Mouse (Mus musculus): ENCODE results near the gene Hip1. TPM values are rescaled to one million over a fixed set of nuclear protein-coding genes. Genes with fewer than 3 reads are reported as not detected.
"Not testable (repeated sequence)": the region's sequence is repeated elsewhere in the genome, so short reads cannot be mapped to it uniquely, and the experiment has no call there.

Gene Hip1
- total RNA-seq, 2 experiments from 2014 or later, result 54.1 to 58.9 TPM

- intact Hi-C loops (cut with DNase I; ENCODE audit: low total_unique reads), result loop anchor here (10.0 kb wide), 1 partner anchor 381 kb away; no protein-coding TSS in a partner anchor
Observed at GRCm38 (mm10) chr5:135383771-135384170, 161.1 kb downstream of the Hip1 start.

GRCm38 (mm10) chr5:135382746-135383145 lies 162.2 kb downstream of the Hip1 start:
- intact Hi-C loops (cut with DNase I; ENCODE audit: low total_unique reads), result loop anchor here (10.0 kb wide), 1 partner anchor 382 kb away; no protein-coding TSS in a partner anchor
- DNase-seq, result no peak

More at GRCm38 (mm10) chr5:135383771-135384170, 161.1 kb downstream of the Hip1 start:
- DNase-seq, result no peak

- no peak for DNase-seq
- intact Hi-C loops (cut with DNase I; ENCODE audit: low total_unique reads), result loop anchor here (10.0 kb wide), 1 partner anchor 383 kb away; no protein-coding TSS in a partner anchor
Observed at GRCm38 (mm10) chr5:135381356-135381925, 163.5 kb downstream of the Hip1 start.

- intact Hi-C loops (cut with DNase I; ENCODE audit: low total_unique reads), result loop anchor here (10.0 kb wide), 1 partner anchor 384 kb away; no protein-coding TSS in a partner anchor
- DNase-seq, result no peak
Observed at GRCm38 (mm10) chr5:135380681-135381080, 164.2 kb downstream of the Hip1 start.

GRCm38 (mm10) chr5:135376341-135376740 lies 168.6 kb downstream of the Hip1 start:
- DNase-seq, result no peak
- intact Hi-C loops (cut with DNase I; ENCODE audit: low total_unique reads), result no loop called here

GRCm38 (mm10) chr5:135375167-135375566 lies 169.8 kb downstream of the Hip1 start:
- intact Hi-C loops (cut with DNase I; ENCODE audit: low total_unique reads), result no loop called here

GRCm38 (mm10) chr5:135373601-135374000 lies 171.3 kb downstream of the Hip1 start:
- intact Hi-C loops (cut with DNase I; ENCODE audit: low total_unique reads), result no loop called here
- no peak for DNase-seq

More at GRCm38 (mm10) chr5:135375167-135375566, 169.8 kb downstream of the Hip1 start:
- no peak for DNase-seq

GRCm38 (mm10) chr5:135371195-135371594 lies 173.7 kb downstream of the Hip1 start:
- intact Hi-C loops (cut with DNase I; ENCODE audit: low total_unique reads), result no loop called here
- no peak for DNase-seq

- peak; percentile 95 for DNase-seq
- intact Hi-C loops (cut with DNase I; ENCODE audit: low total_unique reads), result no loop called here
Observed at GRCm38 (mm10) chr5:135369787-135370654, 174.9 kb downstream of the Hip1 start, which contains the start of gene Nsun5. Gene Nsun5 (plus strand): TSS chr5:135369953.

GRCm38 (mm10) chr5:135369196-135369595 lies 175.7 kb downstream of the Hip1 start:
- DNase-seq; intact Hi-C loops (cut with DNase I; ENCODE audit: low total_unique reads): not testable (repeated sequence)

- intact Hi-C loops (cut with DNase I; ENCODE audit: low total_unique reads), result no loop called here
- DNase-seq, result no peak
Observed at GRCm38 (mm10) chr5:135368312-135368711, 176.6 kb downstream of the Hip1 start.

GRCm38 (mm10) chr5:135367841-135368240 lies 177.1 kb downstream of the Hip1 start:
- intact Hi-C loops (cut with DNase I; ENCODE audit: low total_unique reads), result no loop called here
- DNase-seq, result no peak

- no peak for DNase-seq
- intact Hi-C loops (cut with DNase I; ENCODE audit: low total_unique reads), result no loop called here
Observed at GRCm38 (mm10) chr5:135363540-135363939, 181.4 kb downstream of the Hip1 start.

GRCm38 (mm10) chr5:135362572-135362971 lies 182.3 kb downstream of the Hip1 start:
- intact Hi-C loops (cut with DNase I; ENCODE audit: low total_unique reads), result no loop called here
- DNase-seq, result no peak

- DNase-seq, result no peak
- intact Hi-C loops (cut with DNase I; ENCODE audit: low total_unique reads), result no loop called here
Observed at GRCm38 (mm10) chr5:135359772-135360171, 185.1 kb downstream of the Hip1 start.

GRCm38 (mm10) chr5:135357556-135357955 lies 187.4 kb downstream of the Hip1 start:
- intact Hi-C loops (cut with DNase I; ENCODE audit: low total_unique reads), result no loop called here
- no peak for DNase-seq

Small RNA genes lying within 50 kb of the gene (microRNA-seq; reads per million reads assigned to microRNA genes)
- gene Mir7033, result 0.32 to 0.50 reads per million in 2 experiments

Other genes starting within 250 kb of the Hip1 start
- not detected for gene Fkbp6, start 195.1 kb downstream of the Hip1 start, total RNA-seq (2021)
- not detected for gene Trim50, start 191.8 kb downstream of the Hip1 start, total RNA-seq (2021)
- gene Nsun5, start 175.2 kb downstream of the Hip1 start, total RNA-seq (2021), result 1 to 10 TPM; 5.2 to 8.1 TPM
- gene Pom121, start 150.6 kb downstream of the Hip1 start, total RNA-seq (2021), result 1 to 10 TPM; 7.8 to 9.3 TPM
- not detected for gene Ccl26, start 18.4 kb upstream of the Hip1 start, total RNA-seq (2021)
- 1 to 10 TPM; 1.1 to 1.7 TPM for gene Ccl24, start 27.9 kb upstream of the Hip1 start, total RNA-seq (2021)
- gene Rhbdd2, start 87.5 kb upstream of the Hip1 start, total RNA-seq (2021), result 10 to 100 TPM in 1 of 2 experiments, 1 to 10 TPM in 1; 9.4 to 10.8 TPM
- 10 to 100 TPM; 18.7 to 19.4 TPM for gene Por, start 124.9 kb upstream of the Hip1 start, total RNA-seq (2021)
- gene Tmem120a, start 199.3 kb upstream of the Hip1 start, total RNA-seq (2021), result 1 to 10 TPM; 3.8 to 5.2 TPM
- gene Styxl1, start 233.3 kb upstream of the Hip1 start, total RNA-seq (2021), result not detected
- gene Mdh2, start 233.4 kb upstream of the Hip1 start, total RNA-seq (2021), result 1,000 to 10,000 TPM; 1,031 to 1,199 TPM

Data from gastrocnemius, postnatal 14 days (tissue).